Mouse (Mus musculus): Measurements from ENCODE around the gene Atxn7. TPM values are rescaled to one million over a fixed set of nuclear protein-coding genes. Genes with fewer than 3 reads are reported as not detected.

Gene Atxn7
- polyA plus RNA-seq, 1 experiment from 2014 or later: 4.9 TPM

- no peaks in the 10 kb centered on the region for H3K36me3 ChIP-seq
- no peak overlapping the region for H3K27ac ChIP-seq
- WGBS: 40% methylated on average over 6 of the region's 6 CpGs
- no peak for ATAC-seq (ENCODE audit: insufficient number of reproducible peaks, low FRiP score, low TSS enrichment, low read depth)
- H3K9ac ChIP-seq: no peak overlapping the region
- peaks cover 14% of the 10 kb centered on the region for H3K4me1 ChIP-seq
- H3K27me3 ChIP-seq: no peaks in the 10 kb centered on the region
- no peak overlapping the region for H3K4me3 ChIP-seq
- H3K4me2 ChIP-seq: no peak overlapping the region
- H3K9me3 ChIP-seq: no peaks in the 10 kb centered on the region
These were observed 109.5 kb downstream of the Atxn7 start for GRCm38 (mm10) chr14:14070541-14071315.

- WGBS: 62% methylated on average over 4 of the region's 4 CpGs
These were observed 110.2 kb downstream of the Atxn7 start for GRCm38 (mm10) chr14:14071456-14071855.

GRCm38 (mm10) chr14:14080604-14081194, 119.5 kb downstream of the Atxn7 start:
- Histone ChIP-seq H3K4me1 (no peaks in the 10 kb centered on the region), H3K4me2 (no peak overlapping the region), H3K27me3 (no peaks in the 10 kb centered on the region), H3K9me3 (no peaks in the 10 kb centered on the region), H3K9ac (no peak overlapping the region), H3K4me3 (no peak overlapping the region), H3K36me3 (no peaks in the 10 kb centered on the region; the same call in 1 of the 2 replicates), H3K27ac (no peak overlapping the region)
- 94% methylated on average over 6 of the region's 6 CpGs for WGBS
- ATAC-seq (ENCODE audit: insufficient number of reproducible peaks, low FRiP score, low TSS enrichment, low read depth): no peak

More at GRCm38 (mm10) chr14:14071456-14071855, 110.2 kb downstream of the Atxn7 start:
- Histone ChIP-seq H3K27me3 (no peaks in the 10 kb centered on the region), H3K9ac (no peak overlapping the region), H3K27ac (no peak overlapping the region), H3K4me1 (peaks cover 13% of the 10 kb centered on the region), H3K4me2 (no peak overlapping the region), H3K4me3 (no peak overlapping the region), H3K36me3 (no peaks in the 10 kb centered on the region; the same call in 1 of the 2 replicates), H3K9me3 (no peaks in the 10 kb centered on the region)
- ATAC-seq (ENCODE audit: insufficient number of reproducible peaks, low FRiP score, low TSS enrichment, low read depth): no peak

GRCm38 (mm10) chr14:14083811-14084210, 122.6 kb downstream of the Atxn7 start:
- Histone ChIP-seq H3K4me3 (no peak overlapping the region), H3K27ac (no peak overlapping the region), H3K9ac (no peak overlapping the region), H3K36me3 (peaks cover 10% of the 10 kb centered on the region; the same call in 1 of the 2 replicates), H3K4me2 (no peak overlapping the region), H3K9me3 (no peaks in the 10 kb centered on the region), H3K4me1 (no peaks in the 10 kb centered on the region), H3K27me3 (no peaks in the 10 kb centered on the region)
- 84% methylated on average over 8 of the region's 8 CpGs for WGBS
- no peak for ATAC-seq (ENCODE audit: insufficient number of reproducible peaks, low FRiP score, low TSS enrichment, low read depth)

- H3K27ac ChIP-seq: no peak overlapping the region
- 86% methylated on average over 4 of the region's 4 CpGs for WGBS
- H3K4me2 ChIP-seq: no peak overlapping the region
- H3K9me3 ChIP-seq: no peaks in the 10 kb centered on the region
- no peak for ATAC-seq (ENCODE audit: insufficient number of reproducible peaks, low FRiP score, low TSS enrichment, low read depth)
- H3K4me1 ChIP-seq: no peaks in the 10 kb centered on the region
- H3K9ac ChIP-seq: no peak overlapping the region
- no peaks in the 10 kb centered on the region for H3K27me3 ChIP-seq
- no peak overlapping the region for H3K4me3 ChIP-seq
- H3K36me3 ChIP-seq: peaks cover 27% of the 10 kb centered on the region
These were observed 125.5 kb downstream of the Atxn7 start for GRCm38 (mm10) chr14:14086711-14087263.

- no peak overlapping the region for H3K9ac ChIP-seq
- H3K4me1 ChIP-seq: no peaks in the 10 kb centered on the region
- no peaks in the 10 kb centered on the region for H3K27me3 ChIP-seq
- no peak overlapping the region for H3K4me3 ChIP-seq
- no peak for ATAC-seq (ENCODE audit: insufficient number of reproducible peaks, low FRiP score, low TSS enrichment, low read depth)
- WGBS: 70% methylated on average over 6 of the region's 6 CpGs
- no peak overlapping the region for H3K27ac ChIP-seq
- no peak overlapping the region for H3K4me2 ChIP-seq
- H3K9me3 ChIP-seq: no peaks in the 10 kb centered on the region
- peaks cover 31% of the 10 kb centered on the region for H3K36me3 ChIP-seq
These were observed 126.1 kb downstream of the Atxn7 start for GRCm38 (mm10) chr14:14087348-14087747.

- H3K9me3 ChIP-seq: no peaks in the 10 kb centered on the region
- no peak overlapping the region for H3K4me2 ChIP-seq
- no peak overlapping the region for H3K27ac ChIP-seq
- ATAC-seq (ENCODE audit: insufficient number of reproducible peaks, low FRiP score, low TSS enrichment, low read depth): no peak
- H3K27me3 ChIP-seq: no peaks in the 10 kb centered on the region
- WGBS: 78% methylated on average over 9 of the region's 9 CpGs
- no peak overlapping the region for H3K4me3 ChIP-seq
- H3K36me3 ChIP-seq: peaks cover 40% of the 10 kb centered on the region
- no peak overlapping the region for H3K9ac ChIP-seq
- no peaks in the 10 kb centered on the region for H3K4me1 ChIP-seq
These were observed 127.0 kb downstream of the Atxn7 start for GRCm38 (mm10) chr14:14088016-14088791.

- Histone ChIP-seq H3K36me3 (peaks cover 51% of the 10 kb centered on the region), H3K27me3 (no peaks in the 10 kb centered on the region), H3K4me1 (no peaks in the 10 kb centered on the region), H3K4me3 (no peak overlapping the region), H3K9me3 (no peaks in the 10 kb centered on the region), H3K9ac (no peak overlapping the region), H3K4me2 (no peak overlapping the region), H3K27ac (no peak overlapping the region)
- WGBS: 96% methylated on average over 6 of the region's 6 CpGs
- ATAC-seq (ENCODE audit: insufficient number of reproducible peaks, low FRiP score, low TSS enrichment, low read depth): no peak
These were observed 129.3 kb downstream of the Atxn7 start for GRCm38 (mm10) chr14:14090571-14090970.

- ATAC-seq (ENCODE audit: insufficient number of reproducible peaks, low FRiP score, low TSS enrichment, low read depth): no peak
- WGBS: 29% methylated on average over 10 of the region's 10 CpGs
- Histone ChIP-seq H3K36me3 (peaks cover 62% of the 10 kb centered on the region), H3K9ac (no peak overlapping the region), H3K4me2 (no peak overlapping the region), H3K9me3 (no peaks in the 10 kb centered on the region), H3K27ac (no peak overlapping the region), H3K4me3 (no peak overlapping the region), H3K27me3 (no peaks in the 10 kb centered on the region), H3K4me1 (no peaks in the 10 kb centered on the region)
These were observed 137.2 kb downstream of the Atxn7 start for GRCm38 (mm10) chr14:14098330-14098980.

- WGBS: 96% methylated on average over 8 of the region's 8 CpGs
- Histone ChIP-seq H3K36me3 (peaks cover 54% of the 10 kb centered on the region), H3K27me3 (no peaks in the 10 kb centered on the region)
These were observed 139.6 kb downstream of the Atxn7 start for GRCm38 (mm10) chr14:14100773-14101280.

GRCm38 (mm10) chr14:14101296-14101695, 140.1 kb downstream of the Atxn7 start:
- Histone ChIP-seq H3K9ac (no peak overlapping the region), H3K9me3 (no peaks in the 10 kb centered on the region), H3K27me3 (no peaks in the 10 kb centered on the region), H3K4me2 (no peak overlapping the region), H3K36me3 (peaks cover 50% of the 10 kb centered on the region), H3K27ac (no peak overlapping the region), H3K4me3 (no peak overlapping the region), H3K4me1 (no peaks in the 10 kb centered on the region)
- ATAC-seq (ENCODE audit: insufficient number of reproducible peaks, low FRiP score, low TSS enrichment, low read depth): no peak
- 92% methylated on average over 9 of the region's 9 CpGs for WGBS

More at GRCm38 (mm10) chr14:14100773-14101280, 139.6 kb downstream of the Atxn7 start:
- Histone ChIP-seq H3K27ac (no peak overlapping the region), H3K4me2 (no peak overlapping the region), H3K4me1 (no peaks in the 10 kb centered on the region), H3K9ac (no peak overlapping the region), H3K4me3 (no peak overlapping the region), H3K9me3 (no peaks in the 10 kb centered on the region)
- ATAC-seq (ENCODE audit: insufficient number of reproducible peaks, low FRiP score, low TSS enrichment, low read depth): no peak
